Mouse (Mus musculus): Measurements from ENCODE around the gene Gm21969. TPM values are rescaled to one million over a fixed set of nuclear protein-coding genes. Genes with fewer than 3 reads are reported as not detected.

Gm21969 gene
- polyA plus RNA-seq (2016; fragmentation: Nextera tagmentation; extraction: Ambion mirVana): not detected in 2 replicates

DNA sequence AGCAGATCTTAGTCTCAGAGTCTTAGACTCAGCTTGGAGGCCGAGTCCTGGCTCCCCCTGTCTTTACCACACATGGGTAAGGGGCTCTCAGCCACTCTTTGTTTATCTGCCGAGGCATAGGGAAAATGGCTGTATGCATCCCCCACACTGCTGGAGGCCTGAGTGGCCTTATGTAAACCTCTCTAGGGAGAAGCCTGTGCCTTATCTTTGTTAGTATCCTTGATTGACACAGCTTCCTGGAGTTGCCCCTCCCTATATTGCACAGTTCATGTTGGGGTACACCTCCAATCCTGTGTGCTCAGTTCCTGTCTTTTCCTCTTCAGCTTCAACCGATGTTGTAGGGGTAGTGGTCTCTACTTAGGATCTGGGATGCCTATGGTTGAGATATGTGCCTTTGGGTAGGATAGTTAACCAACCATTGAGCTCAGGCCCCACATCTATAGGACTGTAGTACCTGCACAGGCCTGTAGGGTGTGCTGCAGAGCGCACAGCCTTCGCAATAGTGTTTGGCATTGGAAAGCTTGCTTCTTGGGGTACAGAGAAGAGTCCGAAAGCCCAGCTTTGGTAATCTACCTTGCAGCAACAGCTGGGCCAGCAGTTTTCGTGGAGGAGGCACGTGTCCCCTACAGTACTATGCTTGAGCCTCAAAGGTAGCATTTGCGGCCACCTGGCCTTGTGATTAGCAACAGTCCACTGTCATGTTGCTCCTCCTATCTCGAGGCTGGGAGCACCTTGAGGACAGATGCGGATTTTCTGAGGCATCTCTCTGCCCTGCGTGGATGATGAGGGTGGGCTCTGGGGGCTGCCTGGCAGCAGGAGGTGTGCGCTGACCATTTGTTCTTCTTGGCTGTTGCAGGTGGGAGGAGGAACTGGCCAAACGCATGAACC is at the start of gene Gm21969:
TSS of gene Gm21969 (plus strand) at position 830 of the 888 bp plus-strand sequence.
- 49% methylated on average over 14 of the region's 14 CpGs for WGBS
- H3K27ac ChIP-seq: peak within 1 kb of the TSS; percentile 51

DNA sequence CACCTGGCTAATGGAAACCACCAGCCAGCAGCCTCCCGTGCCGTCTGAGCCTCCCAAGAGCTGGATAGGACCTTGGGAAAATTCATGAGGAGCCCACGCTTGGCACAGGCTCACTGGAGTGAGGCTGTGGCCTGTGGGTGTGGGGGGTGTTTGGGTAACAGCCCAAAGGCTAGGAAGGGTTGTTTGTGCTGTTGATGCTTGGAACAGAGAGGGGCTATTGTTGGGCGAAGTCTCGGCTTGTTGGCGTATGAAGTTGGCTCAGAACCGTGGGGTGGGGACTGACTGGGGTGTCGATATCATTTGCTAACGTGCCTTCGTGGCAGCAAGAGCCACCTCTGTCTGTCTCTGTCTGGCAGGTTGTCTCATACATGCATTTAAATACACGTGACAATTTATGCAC is 47.8 kb upstream of the Gm21969 start:
- Histone ChIP-seq H3K4me1 (no peaks in the 10 kb centered on the region), H3K36me3 (replicated peaks) (no peaks in the 10 kb centered on the region), H3K27me3 (ENCODE audit: poor library complexity, severe bottlenecking) (no peaks in the 10 kb centered on the region), H3K4me3 (no peak overlapping the region), H3K27ac (no peak overlapping the region), H3K9me3 (peaks cover 11% of the 10 kb centered on the region; the same call in 1 of the 2 replicates)
- no peak for DNase-seq (ENCODE audit: extremely low spot score, low spot score)
- WGBS: 88% methylated on average over 11 of the region's 11 CpGs

More for the DNA sequence above, at the start of gene Gm21969:
- Histone ChIP-seq H3K4me3 (no peak within 1 kb of the TSS), H3K36me3 (replicated peaks) (peaks cover 15% of the 10 kb centered on the region), H3K27me3 (ENCODE audit: poor library complexity, severe bottlenecking) (peaks cover 6% of the 10 kb centered on the region), H3K9me3 (no peaks in the 10 kb centered on the region), H3K4me1 (peaks cover 51% of the 10 kb centered on the region)
- DNase-seq (ENCODE audit: extremely low spot score, low spot score): no peak

DNA sequence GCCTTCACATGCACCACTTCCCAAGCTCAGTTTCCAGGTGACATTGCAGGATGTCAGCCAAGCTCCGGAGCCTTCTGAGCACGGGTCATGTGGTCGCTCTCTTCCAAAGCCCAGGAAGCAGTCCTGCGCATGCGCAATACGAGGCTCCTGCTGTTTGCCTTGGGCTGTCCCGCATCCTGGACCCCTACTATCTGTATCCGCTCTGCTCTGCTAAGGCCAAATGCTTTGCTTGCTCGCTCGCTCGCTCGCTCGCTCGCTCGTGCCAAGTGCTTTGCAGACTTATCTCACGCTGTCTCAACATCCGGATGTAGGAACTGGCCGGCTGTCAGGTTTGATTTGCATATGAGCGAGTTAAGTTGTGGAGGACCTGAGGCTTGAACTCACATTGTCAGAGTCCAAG is 47.0 kb upstream of the Gm21969 start:
- DNase-seq (ENCODE audit: extremely low spot score, low spot score): no peak
- H3K4me3 ChIP-seq: no peak overlapping the region

DNA sequence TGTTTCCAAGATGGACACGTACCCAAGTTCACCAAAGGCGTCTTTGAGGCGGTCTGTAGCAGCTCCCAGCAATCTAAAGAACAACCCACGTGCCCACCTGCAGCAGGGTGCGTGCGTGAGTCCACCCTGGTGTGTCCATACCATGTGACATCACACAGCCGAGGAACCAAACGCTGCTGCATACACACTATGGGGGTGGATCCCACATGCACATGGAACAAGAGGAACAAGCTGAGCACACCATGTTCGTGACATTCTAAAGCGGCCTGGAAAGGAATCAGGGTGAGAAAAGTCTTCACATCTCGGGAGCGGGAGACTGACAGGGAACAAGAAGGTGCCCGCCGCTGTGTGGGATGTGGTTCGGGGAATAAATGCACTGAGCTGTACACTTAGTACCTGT is 34.6 kb upstream of the Gm21969 start:
- WGBS: 88% methylated on average over 15 of the region's 15 CpGs
- no peak for DNase-seq (ENCODE audit: extremely low spot score, low spot score)
- no peak overlapping the region for H3K27ac ChIP-seq

More for the DNA sequence above, 47.0 kb upstream of the Gm21969 start:
- H3K36me3 ChIP-seq (replicated peaks): no peaks in the 10 kb centered on the region
- H3K27ac ChIP-seq: no peak overlapping the region
- peaks cover 11% of the 10 kb centered on the region; the same call in 1 of the 2 replicates for H3K9me3 ChIP-seq
- 82% methylated on average over 19 of the region's 19 CpGs for WGBS
- H3K4me1 ChIP-seq: no peaks in the 10 kb centered on the region
- H3K27me3 ChIP-seq (ENCODE audit: poor library complexity, severe bottlenecking): no peaks in the 10 kb centered on the region

DNA sequence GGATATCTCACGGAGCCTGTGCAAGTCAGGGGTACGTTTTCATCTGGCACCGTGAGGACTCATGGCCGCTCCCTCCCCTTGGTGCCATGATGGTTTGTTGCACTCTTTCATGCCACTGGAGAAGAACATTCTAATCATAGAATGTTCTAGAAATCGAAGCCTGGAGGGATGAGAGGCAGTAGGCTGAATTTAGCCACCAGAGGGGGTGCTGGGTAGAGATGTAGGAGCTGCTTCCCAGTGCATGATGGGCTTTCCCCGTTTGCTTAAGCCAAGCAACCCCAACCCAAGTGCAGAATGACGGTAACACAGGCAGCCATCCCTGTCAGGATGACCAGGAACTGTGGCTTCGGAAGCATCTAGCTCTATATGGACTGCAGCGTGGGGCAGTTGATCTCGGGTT is 32.2 kb upstream of the Gm21969 start:
- Histone ChIP-seq H3K27ac (no peak overlapping the region), H3K4me3 (no peak overlapping the region), H3K27me3 (ENCODE audit: poor library complexity, severe bottlenecking) (peaks cover 26% of the 10 kb centered on the region), H3K36me3 (replicated peaks) (no peaks in the 10 kb centered on the region), H3K4me1 (peaks cover 25% of the 10 kb centered on the region), H3K9me3 (no peaks in the 10 kb centered on the region)
- DNase-seq (ENCODE audit: extremely low spot score, low spot score): no peak
- 79% methylated on average over 10 of the region's 10 CpGs for WGBS

More for the DNA sequence above, 34.6 kb upstream of the Gm21969 start:
- Histone ChIP-seq H3K27me3 (ENCODE audit: poor library complexity, severe bottlenecking) (peaks cover 19% of the 10 kb centered on the region), H3K4me1 (peaks cover 1% of the 10 kb centered on the region), H3K4me3 (no peak overlapping the region), H3K9me3 (no peaks in the 10 kb centered on the region), H3K36me3 (replicated peaks) (no peaks in the 10 kb centered on the region)

DNA sequence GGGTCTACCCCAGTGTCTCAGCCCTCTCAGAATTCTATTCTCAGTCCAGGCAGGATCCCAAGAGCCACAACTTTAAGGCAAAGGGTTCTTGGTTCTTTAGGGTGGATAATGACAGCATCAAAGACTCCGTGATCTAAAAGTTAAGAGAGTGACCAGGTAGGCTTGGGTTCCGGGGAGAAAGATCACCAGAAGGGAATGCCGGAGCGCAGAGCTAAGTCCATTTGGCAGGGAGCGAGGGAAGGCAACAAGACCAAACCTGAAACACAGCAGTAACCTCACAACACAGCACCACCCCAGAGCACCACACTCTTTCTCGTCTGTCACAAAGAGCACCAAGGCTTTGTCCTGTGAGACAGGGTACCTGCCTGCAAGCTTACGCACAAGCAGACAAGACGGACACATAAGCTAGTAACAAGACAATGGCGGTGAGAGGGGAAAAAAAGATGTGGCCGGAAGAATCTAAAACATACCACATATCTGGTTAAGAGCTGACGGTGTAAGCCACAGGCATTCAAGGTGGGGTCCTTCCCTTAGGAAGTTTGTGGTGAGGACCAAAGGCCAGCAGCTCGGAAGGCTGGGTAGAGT is 30.0 kb upstream of the Gm21969 start:
- 88% methylated on average over 12 of the region's 12 CpGs for WGBS
- Histone ChIP-seq H3K36me3 (replicated peaks) (no peaks in the 10 kb centered on the region), H3K27me3 (ENCODE audit: poor library complexity, severe bottlenecking) (peaks cover 44% of the 10 kb centered on the region), H3K27ac (no peak overlapping the region), H3K4me3 (no peak overlapping the region), H3K9me3 (no peaks in the 10 kb centered on the region), H3K4me1 (peaks cover 40% of the 10 kb centered on the region)
- DNase-seq (ENCODE audit: extremely low spot score, low spot score): no peak

DNA sequence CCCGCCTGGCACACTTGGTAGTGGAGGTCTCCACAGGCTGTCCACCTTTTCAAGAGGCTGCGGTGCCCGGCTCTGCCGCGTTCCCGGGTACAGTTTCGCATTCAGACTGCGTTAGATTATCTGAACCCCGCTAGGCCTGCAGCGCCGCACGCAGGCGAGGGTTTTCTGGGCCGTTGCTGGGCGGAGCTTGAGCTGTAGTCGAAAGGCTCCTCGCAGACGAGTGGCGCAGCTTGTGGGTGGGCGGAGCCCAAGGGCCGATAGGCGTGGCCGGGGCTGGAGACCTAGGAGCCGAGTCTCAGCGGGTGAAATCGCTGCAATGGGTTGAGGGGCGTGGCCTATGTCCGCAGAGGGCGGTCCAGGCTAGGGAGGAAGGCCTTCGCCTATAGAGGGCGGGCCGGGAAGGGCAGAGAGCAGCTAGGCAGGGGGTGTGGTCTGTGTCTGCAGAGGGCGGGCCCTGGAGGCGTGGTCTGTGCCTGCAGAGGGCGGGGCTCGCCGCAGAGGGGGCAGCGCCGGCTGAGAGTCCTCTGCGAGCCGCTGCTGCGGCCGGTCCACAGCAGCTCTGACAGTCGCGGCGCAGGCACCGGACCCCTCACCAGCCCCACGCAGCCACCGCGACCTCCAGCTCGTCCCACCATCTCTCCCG is 28.7 kb upstream of the Gm21969 start:
- peak overlapping the region; percentile 86 for H3K27ac ChIP-seq
- H3K9me3 ChIP-seq: no peaks in the 10 kb centered on the region
- H3K4me1 ChIP-seq: peaks cover 52% of the 10 kb centered on the region
- WGBS: under 1% methylated on average over 52 of the region's 52 CpGs
- peak overlapping the region; percentile 71 for H3K4me3 ChIP-seq
- DNase-seq (ENCODE audit: extremely low spot score, low spot score): peak; percentile 100
- H3K27me3 ChIP-seq (ENCODE audit: poor library complexity, severe bottlenecking): peaks cover 44% of the 10 kb centered on the region
- H3K36me3 ChIP-seq (replicated peaks): no peaks in the 10 kb centered on the region

DNA sequence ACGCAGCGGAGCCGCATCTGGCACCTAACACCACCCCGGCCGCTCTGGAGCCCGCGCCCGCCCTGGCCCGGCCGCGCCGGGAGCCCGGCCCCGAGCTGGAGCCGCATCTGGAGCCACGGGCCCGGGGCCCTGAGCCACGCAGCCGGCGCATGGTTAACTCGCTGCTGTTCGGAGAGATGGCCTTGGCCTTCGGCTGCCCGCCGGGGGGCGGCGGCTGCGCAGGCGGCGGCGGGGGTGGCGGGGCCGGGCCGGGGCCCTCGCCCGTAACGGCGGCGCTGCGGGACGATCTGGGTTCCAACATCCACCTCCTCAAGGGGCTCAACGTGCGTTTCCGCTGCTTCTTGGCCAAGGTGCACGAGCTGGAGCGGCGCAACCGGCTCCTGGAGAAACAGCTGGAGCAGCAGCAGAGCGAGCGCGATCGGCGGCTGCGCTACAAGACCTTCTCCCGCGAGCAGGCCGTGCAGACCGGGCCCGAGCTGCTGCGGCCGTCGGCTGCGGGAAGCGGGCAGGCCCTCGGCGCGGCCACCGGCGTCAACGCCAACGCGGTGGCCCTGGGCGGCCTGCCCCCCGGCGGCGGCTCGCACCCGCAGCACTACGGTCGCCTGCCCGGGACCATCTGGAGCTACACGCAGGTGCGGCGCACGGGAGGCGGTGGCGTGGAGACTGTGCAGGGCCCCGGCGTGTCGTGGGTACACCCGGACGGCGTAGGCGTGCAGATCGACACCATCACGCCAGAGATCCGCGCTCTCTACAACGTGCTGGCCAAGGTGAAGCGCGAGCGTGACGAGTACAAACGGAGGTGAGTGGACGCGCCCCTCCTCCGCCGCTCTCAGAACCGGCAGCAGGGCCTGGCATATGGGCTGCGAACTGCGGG is 27.9 kb upstream of the Gm21969 start:
- peaks cover 59% of the 10 kb centered on the region for H3K4me1 ChIP-seq
- H3K27me3 ChIP-seq (ENCODE audit: poor library complexity, severe bottlenecking): peaks cover 44% of the 10 kb centered on the region
- H3K27ac ChIP-seq: peak overlapping the region; percentile 86
- no peaks in the 10 kb centered on the region for H3K36me3 ChIP-seq (replicated peaks)
- peak overlapping the region; percentile 71 for H3K4me3 ChIP-seq
- no peaks in the 10 kb centered on the region for H3K9me3 ChIP-seq
- WGBS: under 1% methylated on average over 111 of the region's 111 CpGs
- peak; percentile 70 for DNase-seq (ENCODE audit: extremely low spot score, low spot score)

DNA sequence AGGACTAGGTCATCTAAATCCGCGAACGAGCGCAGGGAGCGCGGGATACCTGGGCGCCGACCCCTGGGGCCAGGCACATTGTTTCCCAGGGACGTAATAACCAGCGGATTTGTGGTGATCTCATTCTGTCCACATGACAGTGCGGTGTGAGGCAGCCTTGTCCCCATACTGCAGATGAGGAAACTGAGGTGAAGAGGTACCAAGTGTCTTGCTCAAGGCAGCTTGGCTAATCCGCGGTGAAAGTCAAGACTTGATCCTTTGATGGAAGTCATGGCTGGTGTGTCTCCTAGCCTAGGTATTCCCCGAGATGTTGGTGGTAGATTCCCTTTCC is 27.3 kb upstream of the Gm21969 start:
- Histone ChIP-seq H3K27me3 (ENCODE audit: poor library complexity, severe bottlenecking) (peaks cover 44% of the 10 kb centered on the region), H3K36me3 (replicated peaks) (no peaks in the 10 kb centered on the region), H3K27ac (peak overlapping the region; percentile 86; the same call in 1 of the 2 replicates), H3K4me3 (peak overlapping the region; percentile 71), H3K9me3 (no peaks in the 10 kb centered on the region), H3K4me1 (peaks cover 65% of the 10 kb centered on the region)
- no peak for DNase-seq (ENCODE audit: extremely low spot score, low spot score)
- WGBS: 11% methylated on average over 14 of the region's 14 CpGs

DNA sequence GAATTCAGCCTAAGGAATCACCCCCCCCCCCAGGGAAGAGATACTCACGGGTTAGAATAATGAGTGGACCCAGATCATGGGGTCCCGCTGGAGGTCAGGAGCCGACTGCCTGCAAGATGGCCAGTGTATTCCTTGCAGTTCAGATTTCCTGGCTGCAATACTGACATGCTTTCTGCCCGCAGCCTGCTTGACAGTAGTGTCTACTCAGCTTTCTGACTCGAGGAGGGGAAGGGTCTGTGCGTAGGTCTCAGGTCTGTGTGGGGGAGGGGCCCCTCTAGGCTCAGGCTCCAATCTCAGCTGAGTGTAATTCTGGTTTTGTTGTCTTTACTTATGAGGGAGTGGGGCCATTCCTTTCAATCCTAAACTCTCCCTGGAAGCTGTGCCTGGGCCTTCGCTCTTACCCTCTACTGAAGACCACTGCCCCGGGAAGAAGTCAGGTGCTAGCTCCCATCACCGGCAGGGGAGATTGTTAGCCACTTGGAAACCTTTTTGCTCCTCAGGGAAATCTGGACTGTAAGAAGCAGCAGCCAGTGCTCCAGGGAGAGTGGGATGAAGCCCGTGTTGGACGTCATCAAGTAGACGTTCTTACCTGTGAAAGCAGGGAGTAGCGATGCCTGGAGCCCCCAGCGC is 26.6 kb upstream of the Gm21969 start:
- peak overlapping the region; percentile 71 for H3K4me3 ChIP-seq
- H3K27ac ChIP-seq: no peak overlapping the region
- no peaks in the 10 kb centered on the region for H3K9me3 ChIP-seq
- WGBS: 59% methylated on average over 14 of the region's 14 CpGs
- H3K4me1 ChIP-seq: peaks cover 73% of the 10 kb centered on the region
- DNase-seq (ENCODE audit: extremely low spot score, low spot score): no peak
- no peaks in the 10 kb centered on the region for H3K36me3 ChIP-seq (replicated peaks)
- H3K27me3 ChIP-seq (ENCODE audit: poor library complexity, severe bottlenecking): peaks cover 44% of the 10 kb centered on the region

DNA sequence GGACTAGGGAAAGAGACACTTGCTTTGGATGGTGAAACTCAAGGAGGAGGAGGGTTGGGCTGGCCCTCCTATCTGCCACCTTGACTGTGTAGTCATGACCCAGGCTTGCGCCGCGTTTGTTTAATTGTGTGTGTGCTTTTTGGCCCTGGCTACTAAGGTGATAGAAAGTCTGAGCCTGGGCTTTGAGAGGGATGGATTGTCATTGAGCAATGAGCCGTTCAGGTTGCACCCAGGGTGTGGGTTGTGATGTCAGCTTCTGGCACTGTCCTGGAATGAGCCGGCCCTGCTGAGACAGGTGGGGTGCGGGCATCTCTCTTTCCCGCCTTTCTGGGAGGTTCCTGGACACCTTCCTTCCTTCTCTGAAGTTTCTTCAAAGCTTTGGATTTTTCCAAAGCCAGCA is 26.0 kb upstream of the Gm21969 start:
- Histone ChIP-seq H3K36me3 (replicated peaks) (no peaks in the 10 kb centered on the region), H3K4me1 (peaks cover 79% of the 10 kb centered on the region), H3K27me3 (ENCODE audit: poor library complexity, severe bottlenecking) (peaks cover 37% of the 10 kb centered on the region), H3K4me3 (peak overlapping the region; percentile 71), H3K9me3 (no peaks in the 10 kb centered on the region), H3K27ac (no peak overlapping the region)
- WGBS: 86% methylated on average over 7 of the region's 7 CpGs
- DNase-seq (ENCODE audit: extremely low spot score, low spot score): no peak

DNA sequence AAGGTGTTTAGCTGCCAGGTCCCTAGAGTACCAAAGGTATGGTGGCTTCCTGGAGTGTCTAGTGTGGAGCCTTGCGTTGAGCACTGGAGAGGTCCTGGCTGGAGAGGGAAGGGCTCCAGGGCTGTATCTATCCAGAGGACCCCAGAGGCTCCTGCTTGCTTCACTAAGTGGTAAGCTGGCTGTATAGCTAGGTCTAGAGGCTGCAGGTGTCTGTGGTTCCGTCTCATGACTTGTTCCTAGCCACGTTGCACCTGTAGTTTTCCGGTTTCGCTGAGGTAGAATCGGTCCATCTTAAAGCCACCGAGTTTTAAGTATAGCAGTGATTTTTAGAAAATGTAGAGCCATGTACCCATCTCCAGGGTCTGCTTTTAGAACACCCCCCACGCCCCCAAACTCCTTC is 24.6 kb upstream of the Gm21969 start:
- Histone ChIP-seq H3K27me3 (ENCODE audit: poor library complexity, severe bottlenecking) (peaks cover 24% of the 10 kb centered on the region), H3K27ac (no peak overlapping the region), H3K4me1 (peaks cover 92% of the 10 kb centered on the region), H3K4me3 (no peak overlapping the region), H3K9me3 (no peaks in the 10 kb centered on the region), H3K36me3 (replicated peaks) (no peaks in the 10 kb centered on the region)
- DNase-seq (ENCODE audit: extremely low spot score, low spot score): no peak
- 90% methylated on average over 8 of the region's 8 CpGs for WGBS

Data from forebrain, embryonic 10.5 days (tissue).